Mouse (Mus musculus) lung, embryonic 16.5 days (tissue): Measurements from ENCODE around the gene Gdf9. TPM values are rescaled to one million over a fixed set of nuclear protein-coding genes. Genes with fewer than 3 reads are reported as not detected.

Experiments
- ATAC-seq: fragments of 200-750 bp; cut with Nextera tagmentation; 2 replicates; pipeline ENCODE4 v1.8.0; 2017; ENCODE audit warnings: low read depth, mild to moderate bottlenecking, moderate library complexity
- H3K27ac ChIP-seq: fragments of 300-500 bp; sonication (generic); 2 replicates; pipeline ENCODE4 v1.5.1; 2014; ENCODE audit warnings: mild to moderate bottlenecking, control low read depth, low read length
- H3K27me3 ChIP-seq: fragments of 300-500 bp; sonication (generic); 2 replicates; pipeline ENCODE4 v1.6.1; 2014; ENCODE audit warnings: low read depth, low read length, mixed read lengths; ENCODE audit not compliant: control insufficient read depth, insufficient read depth
- H3K36me3 ChIP-seq: fragments of 300-500 bp; sonication (generic); 2 replicates; pipeline ENCODE4 v1.6.1; 2014; ENCODE audit warnings: low read length; ENCODE audit not compliant: control insufficient read depth, insufficient read depth
- H3K4me1 ChIP-seq: fragments of 300-500 bp; sonication (generic); replicated peaks from 2 replicates; pipeline ENCODE4 v1.6.1; 2014; ENCODE audit warnings: low read length, mixed read lengths; ENCODE audit not compliant: control insufficient read depth, insufficient read depth
- H3K4me2 ChIP-seq: fragments of 300-500 bp; sonication (generic); 2 replicates; pipeline ENCODE4 v1.6.1; 2014; ENCODE audit warnings: low read depth, low read length, control low read depth
- H3K4me3 ChIP-seq: fragments of 300-500 bp; sonication (generic); 2 replicates; pipeline ENCODE4 v1.5.1; 2014; ENCODE audit warnings: mild to moderate bottlenecking, low read length, control low read depth
- H3K9ac ChIP-seq: fragments of 300-500 bp; sonication (generic); 2 replicates; pipeline ENCODE4 v1.6.1; 2014; ENCODE audit warnings: low read length, control low read depth
- H3K9me3 ChIP-seq: fragments of 300-500 bp; sonication (generic); 2 replicates; pipeline ENCODE4 v1.6.1; 2016; ENCODE audit warnings: low read length; ENCODE audit not compliant: control insufficient read depth
- WGBS: fragments of 180-500 bp; shearing (Covaris S2); extraction: QIAGEN DNeasy Blood & Tissue Kit; methylation state at CpG from one replicate; pipeline ENCODE4 v1.1.7; 2014; 5-methylcytosine and 5-hydroxymethylcytosine counted together
- polyA plus RNA-seq: library from polyadenylated mRNA; unstranded; fragments of >200 nt; fragmentation: Nextera tagmentation; extraction: Ambion mirVana; gene quantifications from 2 replicates; pipeline ENCODE4 v1.2.1, GENCODE M21; 2015

The Gdf9 gene
- polyA plus RNA-seq = 1.4 and 2.1 TPM in 2 replicates

- Histone ChIP-seq H3K4me1 (peaks cover 12% of the 10 kb centered on the region), H3K4me2 (peak within 1 kb of the TSS; percentile 93), H3K36me3 (peaks cover 7% of the 10 kb centered on the region; the same call in 1 of the 2 replicates), H3K27ac (peak within 1 kb of the TSS; percentile 78), H3K4me3 (peak within 1 kb of the TSS; percentile 89), H3K9me3 (no peaks in the 10 kb centered on the region), H3K9ac (peak within 1 kb of the TSS; percentile 89), H3K27me3 (no peaks in the 10 kb centered on the region)
- peak; percentile 97 for ATAC-seq
- under 1% methylated on average over 44 of the region's 44 CpGs for WGBS
These were observed at the start of gene Gdf9, which contains the start of gene Uqcrq for GRCm38 (mm10) chr11:53430670-53431346. Gdf9 (plus strand) TSS chr11:53431023. Uqcrq (minus strand) TSS chr11:53430831.

GRCm38 (mm10) chr11:53383758-53384428 is 46.9 kb upstream of the Gdf9 start:
- no peak for ATAC-seq
- Histone ChIP-seq H3K27ac (no peak overlapping the region), H3K4me3 (no peak overlapping the region), H3K9me3 (no peaks in the 10 kb centered on the region), H3K36me3 (peaks cover 9% of the 10 kb centered on the region), H3K4me1 (no peaks in the 10 kb centered on the region), H3K27me3 (no peaks in the 10 kb centered on the region), H3K9ac (no peak overlapping the region), H3K4me2 (no peak overlapping the region)
- WGBS = 89% methylated on average over 2 of the region's 2 CpGs

GRCm38 (mm10) chr11:53393856-53394255 is 37.0 kb upstream of the Gdf9 start:
- 80% methylated on average over 1 of the region's 1 CpGs for WGBS
- Histone ChIP-seq H3K4me2 (no peak overlapping the region), H3K4me3 (no peak overlapping the region), H3K4me1 (no peaks in the 10 kb centered on the region), H3K27ac (no peak overlapping the region), H3K36me3 (peaks cover 29% of the 10 kb centered on the region), H3K27me3 (no peaks in the 10 kb centered on the region), H3K9me3 (no peaks in the 10 kb centered on the region), H3K9ac (no peak overlapping the region)
- ATAC-seq = no peak

- H3K4me1 ChIP-seq = no peaks in the 10 kb centered on the region
- WGBS = 85% methylated on average over 1 of the region's 1 CpGs
- no peak overlapping the region for H3K4me3 ChIP-seq
- H3K36me3 ChIP-seq = peaks cover 43% of the 10 kb centered on the region
- H3K9me3 ChIP-seq = no peaks in the 10 kb centered on the region
- no peak overlapping the region for H3K4me2 ChIP-seq
- no peaks in the 10 kb centered on the region for H3K27me3 ChIP-seq
- H3K9ac ChIP-seq = no peak overlapping the region
- ATAC-seq = no peak
- no peak overlapping the region for H3K27ac ChIP-seq
These were observed 27.2 kb upstream of the Gdf9 start for GRCm38 (mm10) chr11:53403638-53404037.

- ATAC-seq = no peak
These were observed 19.1 kb upstream of the Gdf9 start for GRCm38 (mm10) chr11:53411738-53412137.

GRCm38 (mm10) chr11:53413871-53414270 is 17.0 kb upstream of the Gdf9 start:
- H3K36me3 ChIP-seq = peaks cover 45% of the 10 kb centered on the region
- no peak overlapping the region for H3K9ac ChIP-seq
- no peak for ATAC-seq
- WGBS = 94% methylated on average over 4 of the region's 4 CpGs
- H3K9me3 ChIP-seq = no peaks in the 10 kb centered on the region
- H3K27me3 ChIP-seq = no peaks in the 10 kb centered on the region
- H3K27ac ChIP-seq = no peak overlapping the region
- no peak overlapping the region for H3K4me3 ChIP-seq
- no peaks in the 10 kb centered on the region for H3K4me1 ChIP-seq
- no peak overlapping the region for H3K4me2 ChIP-seq

More at GRCm38 (mm10) chr11:53411738-53412137, 19.1 kb upstream of the Gdf9 start:
- Histone ChIP-seq H3K4me2 (no peak overlapping the region), H3K27me3 (no peaks in the 10 kb centered on the region), H3K27ac (no peak overlapping the region), H3K9ac (no peak overlapping the region), H3K36me3 (peaks cover 46% of the 10 kb centered on the region), H3K4me3 (no peak overlapping the region), H3K4me1 (no peaks in the 10 kb centered on the region), H3K9me3 (no peaks in the 10 kb centered on the region)

GRCm38 (mm10) chr11:53418048-53418447 is 12.8 kb upstream of the Gdf9 start:
- Histone ChIP-seq H3K27ac (no peak overlapping the region), H3K4me3 (no peak overlapping the region), H3K9ac (no peak overlapping the region), H3K9me3 (no peaks in the 10 kb centered on the region), H3K4me2 (no peak overlapping the region), H3K36me3 (peaks cover 27% of the 10 kb centered on the region), H3K4me1 (no peaks in the 10 kb centered on the region), H3K27me3 (no peaks in the 10 kb centered on the region)
- ATAC-seq = no peak

GRCm38 (mm10) chr11:53423036-53423435 is 7.8 kb upstream of the Gdf9 start, which contains the start of gene Leap2:
Leap2 (minus strand) TSS chr11:53423170.
- no peak for ATAC-seq
- Histone ChIP-seq H3K36me3 (peaks cover 5% of the 10 kb centered on the region), H3K4me3 (no peak within 1 kb of the TSS), H3K4me2 (no peak within 1 kb of the TSS), H3K4me1 (no peaks in the 10 kb centered on the region), H3K27ac (no peak within 1 kb of the TSS), H3K27me3 (no peaks in the 10 kb centered on the region), H3K9ac (no peak within 1 kb of the TSS), H3K9me3 (no peaks in the 10 kb centered on the region)
- WGBS = 62% methylated on average over 4 of the region's 4 CpGs

- H3K27ac ChIP-seq = no peak overlapping the region
- ATAC-seq = no peak
- 53% methylated on average over 2 of the region's 2 CpGs for WGBS
These were observed 6.0 kb upstream of the Gdf9 start for GRCm38 (mm10) chr11:53424826-53425225.

More at GRCm38 (mm10) chr11:53424826-53425225, 6.0 kb upstream of the Gdf9 start:
- Histone ChIP-seq H3K36me3 (peaks cover 9% of the 10 kb centered on the region; the same call in 1 of the 2 replicates), H3K4me1 (peaks cover 3% of the 10 kb centered on the region), H3K4me3 (no peak overlapping the region), H3K9ac (no peak overlapping the region), H3K4me2 (no peak overlapping the region), H3K27me3 (no peaks in the 10 kb centered on the region), H3K9me3 (no peaks in the 10 kb centered on the region)
